Mouse (Mus musculus): ENCODE results near the gene Vbp1. TPM values are rescaled to one million over a fixed set of nuclear protein-coding genes. Genes with fewer than 3 reads are reported as not detected.
"Not testable (repeated sequence)": the region's sequence is repeated elsewhere in the genome, so short reads cannot be mapped to it uniquely, and the experiment has no call there.

Vbp1 gene
- 145 and 147 TPM in 2 replicates for polyA plus RNA-seq (2014; fragmentation: Nextera tagmentation; extraction: Ambion mirVana)

- H3K4me3 ChIP-seq (ENCODE audit: low read depth, low read length), result peak within 1 kb of the TSS; percentile 59
- no peaks in the 10 kb centered on the region for H3K36me3 ChIP-seq (ENCODE audit: control insufficient read depth, insufficient read depth, low read length)
- ATAC-seq (ENCODE audit: low read depth) (peak; percentile 99), DNase-seq (ENCODE audit: low spot score) (peak; percentile 97)
- peak within 1 kb of the TSS; percentile 92 for H3K27ac ChIP-seq (replicated peaks; ENCODE audit: low read depth, low read length)
- H3K4me1 ChIP-seq (ENCODE audit: control insufficient read depth, insufficient read depth, low read length), result no peaks in the 10 kb centered on the region
- no peaks in the 10 kb centered on the region for H3K27me3 ChIP-seq (replicated peaks; ENCODE audit: control insufficient read depth, insufficient read depth, low read length)
- H3K4me2 ChIP-seq (ENCODE audit: low read depth, low read length), result peak within 1 kb of the TSS; percentile 44
- 16% methylated on average over 37 of the region's 37 CpGs for WGBS
- H3K9me3 ChIP-seq (ENCODE audit: control insufficient read depth, low read length), result no peaks in the 10 kb centered on the region
- H3K9ac ChIP-seq (ENCODE audit: low read depth, low read length), result peak within 1 kb of the TSS; percentile 73
Observed at GRCm38 (mm10) chrX:75514179-75514972, at the start of gene Vbp1. TSS of gene Vbp1 (plus strand) at chrX:75514299.

- Histone ChIP-seq H3K4me2 (ENCODE audit: low read depth, low read length) (peak overlapping the region; percentile 50), H3K4me3 (ENCODE audit: low read depth, low read length) (peak overlapping the region; percentile 38), H3K9ac (ENCODE audit: low read depth, low read length) (peak overlapping the region; percentile 58)
- DNase-seq (ENCODE audit: low spot score) (peak; percentile 59), ATAC-seq (ENCODE audit: low read depth) (peak; percentile 90)
- H3K27ac ChIP-seq (replicated peaks; ENCODE audit: low read depth, low read length); H3K9me3 ChIP-seq (ENCODE audit: control insufficient read depth, low read length); H3K36me3 ChIP-seq (ENCODE audit: control insufficient read depth, insufficient read depth, low read length); H3K4me1 ChIP-seq (ENCODE audit: control insufficient read depth, insufficient read depth, low read length); H3K27me3 ChIP-seq (replicated peaks; ENCODE audit: control insufficient read depth, insufficient read depth, low read length): not testable (repeated sequence)
- WGBS, result 21% methylated on average over 37 of the region's 37 CpGs
Observed at GRCm38 (mm10) chrX:75475182-75475644, 38.9 kb upstream of the Vbp1 start.

DNA sequence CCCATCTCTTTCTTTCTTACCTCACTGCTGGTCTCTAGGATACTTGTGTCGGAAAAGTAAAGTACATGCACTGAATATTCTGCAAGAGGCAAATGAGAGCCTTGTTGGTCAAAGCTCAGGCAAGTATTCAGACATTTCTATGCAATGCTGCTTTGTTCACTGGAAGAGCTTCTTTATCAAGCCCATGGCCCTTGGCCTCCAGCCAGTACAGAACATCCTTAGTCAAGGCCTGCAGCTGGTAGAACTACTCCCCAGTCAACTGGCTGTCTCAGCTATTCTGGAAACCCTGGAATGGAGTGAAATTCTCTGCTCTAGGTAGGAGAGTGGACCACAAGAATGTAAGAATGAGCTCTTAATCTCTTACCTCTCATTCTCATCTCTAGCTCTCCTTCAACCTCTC lies 24.2 kb upstream of the Vbp1 start:
- H3K9ac ChIP-seq (ENCODE audit: low read depth, low read length), result no peak overlapping the region
- H3K4me2 ChIP-seq (ENCODE audit: low read depth, low read length), result no peak overlapping the region
- no peaks in the 10 kb centered on the region for H3K36me3 ChIP-seq (ENCODE audit: control insufficient read depth, insufficient read depth, low read length)
- H3K4me1 ChIP-seq (ENCODE audit: control insufficient read depth, insufficient read depth, low read length), result no peaks in the 10 kb centered on the region
- no peaks in the 10 kb centered on the region for H3K27me3 ChIP-seq (replicated peaks; ENCODE audit: control insufficient read depth, insufficient read depth, low read length)
- H3K27ac ChIP-seq (replicated peaks; ENCODE audit: low read depth, low read length), result no peak overlapping the region
- H3K4me3 ChIP-seq (ENCODE audit: low read depth, low read length), result no peak overlapping the region
- DNase-seq (ENCODE audit: low spot score) (peak; percentile 0), ATAC-seq (ENCODE audit: low read depth) (no peak)
- WGBS, result 100% methylated on average over 1 of the region's 1 CpGs
- no peaks in the 10 kb centered on the region for H3K9me3 ChIP-seq (ENCODE audit: control insufficient read depth, low read length)

GRCm38 (mm10) chrX:75513787-75514178 lies 316 bp upstream of the Vbp1 start:
- no peak overlapping the region for H3K27ac ChIP-seq (replicated peaks; ENCODE audit: low read depth, low read length)
- no peaks in the 10 kb centered on the region for H3K4me1 ChIP-seq (ENCODE audit: control insufficient read depth, insufficient read depth, low read length)
- no peak for DNase-seq (ENCODE audit: low spot score)
- H3K36me3 ChIP-seq (ENCODE audit: control insufficient read depth, insufficient read depth, low read length), result no peaks in the 10 kb centered on the region
- peak overlapping the region; percentile 37 for H3K4me2 ChIP-seq (ENCODE audit: low read depth, low read length)
- ATAC-seq (ENCODE audit: low read depth), result no peak
- no peak overlapping the region; the same call in 1 of the 2 replicates for H3K4me3 ChIP-seq (ENCODE audit: low read depth, low read length)
- H3K27me3 ChIP-seq (replicated peaks; ENCODE audit: control insufficient read depth, insufficient read depth, low read length), result no peaks in the 10 kb centered on the region
- H3K9me3 ChIP-seq (ENCODE audit: control insufficient read depth, low read length), result no peaks in the 10 kb centered on the region
- WGBS, result 27% methylated on average over 3 of the region's 3 CpGs
- no peak overlapping the region for H3K9ac ChIP-seq (ENCODE audit: low read depth, low read length)

DNA sequence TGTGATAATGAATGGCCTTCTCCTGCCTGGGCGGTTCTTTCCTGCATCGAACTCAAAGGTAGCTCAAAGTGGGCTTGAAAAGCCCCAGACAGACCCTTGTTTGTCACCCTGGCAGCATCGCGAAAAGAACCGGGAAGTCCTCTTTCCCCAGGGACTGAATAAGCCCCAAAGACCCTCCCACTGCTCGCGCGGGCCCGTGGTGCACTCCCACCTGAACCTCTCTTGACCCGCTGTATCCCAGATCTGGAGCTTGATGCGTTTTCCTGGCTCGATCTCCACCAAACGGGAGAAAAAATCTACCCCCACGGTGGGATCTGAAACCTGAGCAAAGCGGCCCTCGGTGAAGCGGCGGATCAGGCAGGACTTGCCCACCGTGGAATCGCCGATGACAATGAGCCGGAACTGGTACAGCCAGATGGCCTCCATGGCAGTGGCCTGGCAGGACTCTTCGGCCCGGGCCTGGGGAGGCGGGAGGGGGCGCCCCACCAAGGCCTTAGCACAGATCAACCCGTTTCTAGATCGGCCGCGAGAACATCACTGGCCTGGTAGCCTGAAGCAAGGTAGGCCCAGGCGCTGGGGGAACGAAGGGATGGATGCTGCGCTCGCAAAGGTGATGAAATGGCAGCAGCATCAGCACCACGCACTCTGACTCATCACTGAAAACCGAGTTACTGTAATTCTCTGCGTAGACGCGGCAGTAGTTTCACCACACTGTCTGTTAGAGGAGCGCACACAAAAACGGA lies 63.7 kb downstream of the Vbp1 start, which contains the start of gene Rab39b:
Rab39b (minus strand) TSS at position 650 of the 743 bp plus-strand sequence.
- ATAC-seq (ENCODE audit: low read depth) (peak; percentile 88), DNase-seq (ENCODE audit: low spot score) (peak; percentile 43)
- no peaks in the 10 kb centered on the region; the same call in 1 of the 2 replicates for H3K27me3 ChIP-seq (replicated peaks; ENCODE audit: control insufficient read depth, insufficient read depth, low read length)
- H3K27ac ChIP-seq (replicated peaks; ENCODE audit: low read depth, low read length), result no peak within 1 kb of the TSS; the same call in 1 of the 2 replicates
- no peaks in the 10 kb centered on the region for H3K4me1 ChIP-seq (ENCODE audit: control insufficient read depth, insufficient read depth, low read length)
- peak within 1 kb of the TSS; percentile 55 for H3K9ac ChIP-seq (ENCODE audit: low read depth, low read length)
- H3K4me2 ChIP-seq (ENCODE audit: low read depth, low read length), result peak within 1 kb of the TSS; percentile 54
- no peaks in the 10 kb centered on the region for H3K36me3 ChIP-seq (ENCODE audit: control insufficient read depth, insufficient read depth, low read length)
- no peaks in the 10 kb centered on the region for H3K9me3 ChIP-seq (ENCODE audit: control insufficient read depth, low read length)
- H3K4me3 ChIP-seq (ENCODE audit: low read depth, low read length), result peak within 1 kb of the TSS; percentile 52
- WGBS, result 14% methylated on average over 32 of the region's 41 CpGs

- H3K4me2 ChIP-seq (ENCODE audit: low read depth, low read length), result no peak overlapping the region
- H3K27ac ChIP-seq (replicated peaks; ENCODE audit: low read depth, low read length), result no peak overlapping the region
- WGBS, result 86% methylated on average over 2 of the region's 2 CpGs
- no peaks in the 10 kb centered on the region for H3K9me3 ChIP-seq (ENCODE audit: control insufficient read depth, low read length)
- DNase-seq (ENCODE audit: low spot score), result no peak
- no peaks in the 10 kb centered on the region; the same call in 1 of the 2 replicates for H3K27me3 ChIP-seq (replicated peaks; ENCODE audit: control insufficient read depth, insufficient read depth, low read length)
- no peak overlapping the region for H3K9ac ChIP-seq (ENCODE audit: low read depth, low read length)
- H3K36me3 ChIP-seq (ENCODE audit: control insufficient read depth, insufficient read depth, low read length), result no peaks in the 10 kb centered on the region
- no peak for ATAC-seq (ENCODE audit: low read depth)
- no peak overlapping the region for H3K4me3 ChIP-seq (ENCODE audit: low read depth, low read length)
- no peaks in the 10 kb centered on the region for H3K4me1 ChIP-seq (ENCODE audit: control insufficient read depth, insufficient read depth, low read length)
Observed at GRCm38 (mm10) chrX:75578539-75578938, 64.4 kb downstream of the Vbp1 start.

Other genes with a start within 250 kb of the Vbp1 start
- 83.9 and 85.9 TPM in 2 replicates for gene Fundc2, start 131.9 kb upstream of the Vbp1 start, polyA plus RNA-seq (2014; fragmentation: Nextera tagmentation; extraction: Ambion mirVana)
- gene F8, start 131.7 kb upstream of the Vbp1 start, polyA plus RNA-seq (2014; fragmentation: Nextera tagmentation; extraction: Ambion mirVana), result 2.4 and 2.7 TPM in 2 replicates
- gene Cmc4, start 97.7 kb upstream of the Vbp1 start, polyA plus RNA-seq (2014; fragmentation: Nextera tagmentation; extraction: Ambion mirVana), result 20.5 and 20.7 TPM in 2 replicates
- 5.7 and 8.0 TPM in 2 replicates for gene Mtcp1, start 97.7 kb upstream of the Vbp1 start, polyA plus RNA-seq (2014; fragmentation: Nextera tagmentation; extraction: Ambion mirVana)
- 46.6 and 49.2 TPM in 2 replicates for gene Brcc3, start 97.7 kb upstream of the Vbp1 start, polyA plus RNA-seq (2014; fragmentation: Nextera tagmentation; extraction: Ambion mirVana)
- gene Rab39b, start 63.9 kb downstream of the Vbp1 start, polyA plus RNA-seq (2014; fragmentation: Nextera tagmentation; extraction: Ambion mirVana), result 2.0 and 2.3 TPM in 2 replicates